Mouse (Mus musculus): ENCODE data around the gene Gars. TPM values are rescaled to one million over a fixed set of nuclear protein-coding genes. Genes with fewer than 3 reads are reported as not detected.

Gars gene
- polyA plus RNA-seq, 1 experiment from 2014 or later: 149 TPM

DNA sequence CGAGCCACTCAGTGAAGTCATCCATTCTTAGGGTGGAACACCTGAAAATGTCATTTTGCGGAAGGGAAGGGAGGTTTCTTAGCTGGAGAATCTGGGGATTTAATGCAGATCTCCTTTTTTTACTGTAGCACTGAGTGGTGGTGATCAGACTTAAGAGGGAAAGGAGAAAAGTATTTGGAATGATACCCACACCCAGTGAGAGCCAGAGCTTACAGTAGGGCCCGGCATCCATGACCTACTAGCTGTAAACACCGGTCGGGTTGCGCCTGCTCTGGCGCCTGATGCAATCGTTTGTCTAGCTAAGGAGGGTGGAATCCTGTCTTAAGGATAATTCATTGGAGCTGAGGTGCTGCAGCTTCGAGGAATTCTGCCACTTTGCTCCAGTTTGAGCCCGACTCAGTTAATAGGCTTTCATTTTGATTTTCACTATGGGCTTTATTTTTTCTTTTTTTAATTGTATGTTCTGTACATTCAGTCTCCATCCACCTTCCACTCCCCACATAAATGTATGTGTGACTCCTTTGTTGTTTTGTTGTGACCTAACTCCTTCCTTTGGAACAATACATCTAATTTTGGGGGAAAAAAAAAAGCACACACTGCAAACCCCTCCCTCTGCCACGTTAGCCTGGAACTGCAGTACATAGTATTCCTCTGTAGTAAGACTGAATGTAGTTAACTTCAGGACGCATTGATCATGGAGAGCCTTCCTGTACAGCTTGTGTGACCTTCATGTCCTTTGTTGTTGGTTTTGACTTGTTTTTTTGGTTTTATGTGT, 1.1 kb downstream of the Gars start:
- Histone ChIP-seq H3K27ac (peak overlapping the region; percentile 92), H3K4me2 (peak overlapping the region; percentile 66), H3K9me3 (no peaks in the 10 kb centered on the region), H3K27me3 (no peaks in the 10 kb centered on the region), H3K4me1 (peaks cover 21% of the 10 kb centered on the region), H3K9ac (peak overlapping the region; percentile 95), H3K36me3 (no peaks in the 10 kb centered on the region), H3K4me3 (peak overlapping the region; percentile 99)
- WGBS: 1% methylated on average over 12 of the region's 12 CpGs
- ATAC-seq (ENCODE audit: insufficient number of reproducible peaks, low FRiP score, low TSS enrichment, low read depth): no peak

GRCm38 (mm10) chr6:55039446-55039783, 1.6 kb downstream of the Gars start:
- no peaks in the 10 kb centered on the region for H3K9me3 ChIP-seq
- no peaks in the 10 kb centered on the region for H3K36me3 ChIP-seq
- H3K4me3 ChIP-seq: peak overlapping the region; percentile 99
- no peaks in the 10 kb centered on the region for H3K27me3 ChIP-seq
- ATAC-seq (ENCODE audit: insufficient number of reproducible peaks, low FRiP score, low TSS enrichment, low read depth): no peak
- H3K4me2 ChIP-seq: peak overlapping the region; percentile 66; the same call in 1 of the 2 replicates
- H3K27ac ChIP-seq: no peak overlapping the region
- H3K9ac ChIP-seq: no peak overlapping the region
- peaks cover 27% of the 10 kb centered on the region for H3K4me1 ChIP-seq
- WGBS: 62% methylated on average over 6 of the region's 6 CpGs

DNA sequence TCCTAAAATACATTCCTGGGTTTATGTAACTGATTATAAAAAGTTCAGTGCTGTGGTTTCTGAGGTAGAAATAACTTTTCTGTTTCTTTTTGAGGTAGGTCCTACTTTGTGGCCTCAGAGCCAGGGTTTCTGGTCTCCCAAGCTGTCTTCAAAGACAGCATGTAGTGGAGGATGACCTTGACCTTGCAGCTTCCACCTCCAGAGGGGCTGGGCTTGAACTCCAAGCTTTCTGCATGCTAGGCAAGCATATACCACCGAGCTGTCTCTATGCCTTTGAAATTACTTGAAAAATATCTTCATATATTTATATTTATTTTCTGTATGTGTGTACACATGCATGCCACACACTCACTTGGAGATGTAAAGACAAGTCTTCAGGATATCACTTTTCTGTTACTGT, 2.2 kb downstream of the Gars start:
- Histone ChIP-seq H3K4me3 (no peak overlapping the region), H3K27me3 (no peaks in the 10 kb centered on the region), H3K4me2 (no peak overlapping the region), H3K9ac (no peak overlapping the region), H3K9me3 (no peaks in the 10 kb centered on the region), H3K27ac (no peak overlapping the region), H3K36me3 (no peaks in the 10 kb centered on the region), H3K4me1 (peaks cover 30% of the 10 kb centered on the region)
- ATAC-seq (ENCODE audit: insufficient number of reproducible peaks, low FRiP score, low TSS enrichment, low read depth): no peak
- WGBS: 77% methylated on average over 1 of the region's 1 CpGs

DNA sequence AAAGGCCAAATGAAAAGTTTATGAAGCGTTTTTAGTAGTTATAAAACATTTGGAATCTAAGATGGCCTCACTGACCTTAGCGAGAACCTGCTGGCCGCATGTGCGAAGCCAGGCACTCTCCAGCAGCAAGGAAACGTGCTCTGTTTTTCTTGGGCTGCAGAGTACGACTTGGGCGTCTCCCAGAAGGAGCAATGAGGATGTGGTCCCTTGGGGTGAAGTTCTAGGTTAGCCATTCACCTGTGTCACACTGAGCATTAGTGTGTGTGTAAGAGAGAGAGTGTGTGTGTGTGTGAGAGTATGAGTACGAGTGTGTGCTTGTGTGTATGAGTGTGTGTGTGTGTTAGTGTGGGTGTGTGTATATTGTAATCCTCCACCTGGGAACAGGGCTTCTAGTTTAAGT, 5.4 kb downstream of the Gars start:
- Histone ChIP-seq H3K4me3 (no peak overlapping the region), H3K4me2 (no peak overlapping the region), H3K36me3 (peaks cover 15% of the 10 kb centered on the region), H3K4me1 (peaks cover 30% of the 10 kb centered on the region), H3K9me3 (no peaks in the 10 kb centered on the region), H3K9ac (no peak overlapping the region), H3K27ac (no peak overlapping the region), H3K27me3 (no peaks in the 10 kb centered on the region)
- ATAC-seq (ENCODE audit: insufficient number of reproducible peaks, low FRiP score, low TSS enrichment, low read depth): no peak
- WGBS: 55% methylated on average over 8 of the region's 8 CpGs

DNA sequence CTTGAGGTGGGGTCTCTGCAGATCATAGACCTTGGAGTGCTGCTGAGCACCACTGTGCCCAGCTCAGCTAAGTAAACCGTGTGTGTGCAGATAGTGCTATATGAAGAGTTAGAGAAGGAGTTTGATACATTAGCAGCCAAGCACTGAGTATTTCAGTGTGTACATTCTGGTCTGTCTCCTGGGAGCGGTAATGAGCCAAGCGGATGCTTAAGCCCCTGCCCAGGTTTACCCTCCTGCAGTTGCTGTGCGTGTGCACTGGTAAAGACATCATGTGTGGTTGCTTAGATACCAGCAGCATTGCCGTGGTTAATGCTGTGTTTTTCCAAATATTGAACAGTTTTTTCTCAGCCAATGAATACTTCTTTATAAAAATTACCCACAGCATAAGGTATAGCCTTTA, 6.7 kb downstream of the Gars start:
- no peak for ATAC-seq (ENCODE audit: insufficient number of reproducible peaks, low FRiP score, low TSS enrichment, low read depth)

DNA sequence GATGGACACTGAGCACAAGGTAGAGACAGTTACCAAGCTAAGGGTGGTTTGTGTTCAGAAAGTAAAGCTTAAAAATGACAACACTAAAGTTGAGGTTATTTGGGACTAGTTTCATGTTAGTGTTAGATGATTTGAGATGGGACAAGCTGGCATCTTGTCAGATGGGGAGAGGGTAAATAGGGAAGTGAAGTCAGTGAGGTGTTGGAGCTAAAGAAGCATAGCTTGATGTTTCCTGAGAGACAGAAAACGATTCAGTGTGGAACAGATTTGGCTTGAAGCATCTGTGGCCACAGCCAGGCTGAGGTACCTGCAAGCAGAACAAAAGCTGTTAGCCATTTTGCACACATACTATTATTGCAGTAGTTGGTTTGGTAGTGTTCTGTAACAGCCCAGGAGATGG, 7.5 kb downstream of the Gars start:
- no peak overlapping the region for H3K4me3 ChIP-seq
- H3K27me3 ChIP-seq: no peaks in the 10 kb centered on the region
- H3K9me3 ChIP-seq: no peaks in the 10 kb centered on the region
- no peak overlapping the region for H3K27ac ChIP-seq
- peaks cover 15% of the 10 kb centered on the region for H3K4me1 ChIP-seq
- no peak overlapping the region for H3K9ac ChIP-seq
- H3K4me2 ChIP-seq: no peak overlapping the region
- 52% methylated on average over 1 of the region's 1 CpGs for WGBS
- ATAC-seq (ENCODE audit: insufficient number of reproducible peaks, low FRiP score, low TSS enrichment, low read depth): no peak
- peaks cover 32% of the 10 kb centered on the region for H3K36me3 ChIP-seq

More for the DNA sequence above, 6.7 kb downstream of the Gars start:
- Histone ChIP-seq H3K4me1 (peaks cover 20% of the 10 kb centered on the region), H3K36me3 (peaks cover 24% of the 10 kb centered on the region), H3K4me3 (no peak overlapping the region), H3K27ac (no peak overlapping the region), H3K4me2 (no peak overlapping the region), H3K9me3 (no peaks in the 10 kb centered on the region), H3K27me3 (no peaks in the 10 kb centered on the region), H3K9ac (no peak overlapping the region)
- WGBS: 59% methylated on average over 5 of the region's 5 CpGs

DNA sequence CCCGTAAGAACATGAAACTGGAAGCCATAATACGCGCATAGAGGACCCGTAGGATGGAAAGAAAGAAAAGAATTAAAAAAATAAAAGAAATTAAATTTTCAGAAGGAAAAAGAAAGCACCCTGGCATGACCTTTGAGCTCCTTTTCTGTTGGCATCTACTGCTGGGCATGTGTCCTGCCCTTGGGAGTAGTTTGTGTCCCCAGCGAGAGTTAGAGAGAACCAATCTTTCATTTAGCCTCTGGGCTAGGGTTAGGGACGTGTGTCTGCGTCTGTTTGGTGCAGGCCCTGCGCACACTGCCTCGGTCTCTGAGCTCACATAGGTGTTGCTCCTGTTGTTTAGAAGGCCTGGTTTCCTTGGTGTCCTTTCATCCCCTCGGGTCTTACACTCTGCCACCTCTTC, 11.4 kb downstream of the Gars start:
- peaks cover 65% of the 10 kb centered on the region for H3K36me3 ChIP-seq
- no peak overlapping the region for H3K9ac ChIP-seq
- H3K4me3 ChIP-seq: no peak overlapping the region
- H3K4me2 ChIP-seq: no peak overlapping the region
- peaks cover 6% of the 10 kb centered on the region for H3K4me1 ChIP-seq
- H3K27me3 ChIP-seq: no peaks in the 10 kb centered on the region
- WGBS: 92% methylated on average over 10 of the region's 10 CpGs
- ATAC-seq (ENCODE audit: insufficient number of reproducible peaks, low FRiP score, low TSS enrichment, low read depth): no peak
- no peaks in the 10 kb centered on the region for H3K9me3 ChIP-seq
- no peak overlapping the region for H3K27ac ChIP-seq

GRCm38 (mm10) chr6:55054491-55054890, 16.7 kb downstream of the Gars start:
- ATAC-seq (ENCODE audit: insufficient number of reproducible peaks, low FRiP score, low TSS enrichment, low read depth): no peak
- Histone ChIP-seq H3K4me2 (no peak overlapping the region), H3K4me1 (no peaks in the 10 kb centered on the region), H3K9ac (no peak overlapping the region), H3K36me3 (peaks cover 84% of the 10 kb centered on the region), H3K4me3 (no peak overlapping the region), H3K9me3 (no peaks in the 10 kb centered on the region), H3K27me3 (no peaks in the 10 kb centered on the region), H3K27ac (no peak overlapping the region)
- WGBS: 92% methylated on average over 4 of the region's 4 CpGs

DNA sequence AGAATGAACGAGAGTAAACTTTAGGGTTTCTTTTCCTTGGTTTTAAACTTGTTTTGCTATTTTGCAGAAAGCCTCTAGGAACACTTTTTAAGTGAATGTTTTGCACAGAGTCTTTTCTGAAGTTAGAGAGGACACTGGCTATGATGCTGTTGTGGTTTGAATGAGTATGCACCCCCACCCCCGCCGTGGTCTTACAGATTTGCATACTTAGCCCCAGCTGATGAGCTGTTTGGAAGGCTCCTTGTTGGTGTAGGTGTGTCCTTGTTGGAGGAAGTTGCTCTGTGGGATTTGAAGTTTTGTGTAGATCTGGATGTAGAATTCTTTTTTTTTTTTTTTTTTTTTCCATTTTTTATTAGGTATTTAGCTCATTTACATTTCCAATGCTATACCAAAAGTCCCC, 19.6 kb downstream of the Gars start:
- ATAC-seq (ENCODE audit: insufficient number of reproducible peaks, low FRiP score, low TSS enrichment, low read depth): no peak
- H3K9ac ChIP-seq: no peak overlapping the region
- no peaks in the 10 kb centered on the region for H3K4me1 ChIP-seq
- no peak overlapping the region for H3K4me2 ChIP-seq
- H3K27ac ChIP-seq: no peak overlapping the region
- no peak overlapping the region for H3K4me3 ChIP-seq
- WGBS: 90% methylated on average over 3 of the region's 3 CpGs
- no peaks in the 10 kb centered on the region for H3K27me3 ChIP-seq
- no peaks in the 10 kb centered on the region for H3K9me3 ChIP-seq
- H3K36me3 ChIP-seq: peaks cover 81% of the 10 kb centered on the region

- no peaks in the 10 kb centered on the region for H3K27me3 ChIP-seq
- 80% methylated on average over 7 of the region's 7 CpGs for WGBS
- H3K9me3 ChIP-seq: no peaks in the 10 kb centered on the region
- H3K9ac ChIP-seq: no peak overlapping the region
- no peaks in the 10 kb centered on the region for H3K4me1 ChIP-seq
- no peak overlapping the region for H3K27ac ChIP-seq
- ATAC-seq (ENCODE audit: insufficient number of reproducible peaks, low FRiP score, low TSS enrichment, low read depth): no peak
- peaks cover 84% of the 10 kb centered on the region for H3K36me3 ChIP-seq
- H3K4me3 ChIP-seq: no peak overlapping the region
- H3K4me2 ChIP-seq: no peak overlapping the region
Observed at GRCm38 (mm10) chr6:55060241-55060825, 22.5 kb downstream of the Gars start.

DNA sequence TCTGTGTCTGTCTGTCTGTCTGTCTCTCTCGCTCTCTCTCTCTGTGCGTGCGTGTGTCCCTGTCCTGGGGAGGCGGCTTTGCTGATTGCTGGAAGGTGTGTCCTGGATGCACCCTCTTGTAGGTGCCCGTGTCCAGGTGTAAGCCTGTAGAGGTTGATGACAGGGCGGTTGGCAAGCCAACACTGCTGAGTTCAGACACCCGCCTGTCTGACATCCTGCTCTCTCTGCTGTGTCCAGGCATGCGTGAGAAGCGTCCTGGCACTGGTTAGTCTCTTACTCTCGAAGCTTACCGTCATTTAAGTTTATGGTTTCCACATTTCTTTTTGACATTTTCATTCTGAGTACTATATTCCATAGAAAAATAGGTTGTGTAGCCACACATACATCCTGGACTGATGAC, 23.5 kb downstream of the Gars start:
- Histone ChIP-seq H3K27me3 (no peaks in the 10 kb centered on the region), H3K9ac (no peak overlapping the region), H3K4me2 (no peak overlapping the region), H3K9me3 (no peaks in the 10 kb centered on the region), H3K4me3 (no peak overlapping the region), H3K36me3 (peaks cover 84% of the 10 kb centered on the region), H3K4me1 (no peaks in the 10 kb centered on the region), H3K27ac (no peak overlapping the region)
- ATAC-seq (ENCODE audit: insufficient number of reproducible peaks, low FRiP score, low TSS enrichment, low read depth): no peak
- 77% methylated on average over 11 of the region's 11 CpGs for WGBS

- no peaks in the 10 kb centered on the region for H3K27me3 ChIP-seq
- no peaks in the 10 kb centered on the region for H3K9me3 ChIP-seq
- H3K9ac ChIP-seq: no peak overlapping the region
- no peak for ATAC-seq (ENCODE audit: insufficient number of reproducible peaks, low FRiP score, low TSS enrichment, low read depth)
- 51% methylated on average over 5 of the region's 5 CpGs for WGBS
- H3K27ac ChIP-seq: no peak overlapping the region
- H3K36me3 ChIP-seq: peaks cover 85% of the 10 kb centered on the region
- H3K4me2 ChIP-seq: no peak overlapping the region
- H3K4me1 ChIP-seq: no peaks in the 10 kb centered on the region
- H3K4me3 ChIP-seq: no peak overlapping the region
Observed at GRCm38 (mm10) chr6:55062200-55062599, 24.4 kb downstream of the Gars start.
